Mouse (Mus musculus) MEL (cell line): ENCODE measurements around the gene Mcf2l.

ENCODE experiments used
- CTCF ChIP-seq, 3 experiments: IDR thresholded peaks in 2 of 3; conservative IDR thresholded peaks in 1 of 3; 2 replicates each; pipeline ENCODE4 v1.5.1; 2011 to 2012; ENCODE audit warnings: low read length in 3 of 3, low read depth in 2 of 3, mild to moderate bottlenecking in 2 of 3, improper control_type of control experiment in 1 of 3, inconsistent platforms in 1 of 3, mixed read lengths in 1 of 3, moderate library complexity in 1 of 3; ENCODE audit not compliant: control insufficient read depth in 1 of 3, insufficient read depth in 1 of 3, poor library complexity in 1 of 3, severe bottlenecking in 1 of 3
- E2F4 ChIP-seq: IDR thresholded peaks from 2 replicates; pipeline ENCODE4 v1.6.1; 2011; ENCODE audit warnings: low read depth, low read length, improper control_type of control experiment, borderline replicate concordance
- EP300 ChIP-seq, 2 experiments: IDR thresholded peaks; 2 replicates each; pipeline ENCODE4 v1.6.1; 2011; ENCODE audit warnings: improper control_type of control experiment in 2 of 2, low read length in 2 of 2, low read depth in 1 of 2, mild to moderate bottlenecking in 1 of 2
- POLR2A ChIP-seq, 2 experiments: IDR thresholded peaks; 2 replicates each; pipeline ENCODE4 v1.6.1; 2011 to 2012; ENCODE audit warnings: low read length in 2 of 2, mild to moderate bottlenecking in 2 of 2, control low read depth in 1 of 2, improper control_type of control experiment in 1 of 2, low read depth in 1 of 2, moderate library complexity in 1 of 2; ENCODE audit not compliant: control insufficient read depth in 1 of 2, insufficient read depth in 1 of 2, poor library complexity in 1 of 2
- TAL1 ChIP-seq: IDR thresholded peaks from 2 replicates; pipeline ENCODE4 v1.6.1; 2012; ENCODE audit warnings: mild to moderate bottlenecking, inconsistent platforms, low read length, moderate library complexity, mixed read lengths
- UBTF ChIP-seq: IDR thresholded peaks from 2 replicates; pipeline ENCODE4 v1.6.1; 2012; ENCODE audit warnings: low read depth, mild to moderate bottlenecking, inconsistent platforms, low read length, improper control_type of control experiment, moderate library complexity, borderline replicate concordance; ENCODE audit not compliant: insufficient read depth

- TF ChIP-seq CTCF (IDR thresholded peaks at IDR 0.05 in 2 of 3, conservative IDR thresholded peaks at IDR 0.05 in 1 of 3; ENCODE audit: control insufficient read depth in 1 of 3, insufficient read depth in 1 of 3, low read depth in 2 of 3, low read length in 3 of 3, poor library complexity in 1 of 3, severe bottlenecking in 1 of 3) (no peak), EP300 (IDR thresholded peaks at IDR 0.05; ENCODE audit: low read depth in 1 of 2, low read length in 2 of 2) (no peak), E2F4 (no peak), POLR2A (IDR thresholded peaks at IDR 0.05; ENCODE audit: control insufficient read depth in 1 of 2, insufficient read depth in 1 of 2, low read depth in 1 of 2, low read length in 2 of 2, poor library complexity in 1 of 2) (no peak), TAL1 (no peak), UBTF (no peak)
Measured at GRCm38 (mm10) chr8:12932520-12932919, 58.9 kb downstream of the Mcf2l start.
